In the genomic region with DNA sequence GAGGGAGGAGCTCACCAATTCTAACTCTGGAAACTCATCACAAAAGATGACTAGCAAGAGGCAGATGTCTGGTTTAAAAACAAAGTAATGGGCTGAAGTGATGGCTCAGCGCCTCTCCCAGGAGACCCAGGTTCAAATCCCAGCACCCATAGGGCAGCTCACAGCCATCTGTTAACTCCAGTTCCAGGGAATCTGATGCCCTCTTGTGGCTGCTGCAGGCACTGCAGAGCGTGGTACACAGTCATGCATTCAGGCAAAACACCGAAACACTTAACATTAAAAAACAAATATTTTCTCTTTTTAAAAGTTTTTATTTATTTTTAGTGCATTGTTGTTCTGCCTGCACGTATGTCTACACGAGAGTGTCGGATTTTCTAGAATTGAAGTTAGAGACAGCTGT, we compare ENCODE assay signal across 12 mouse cellular contexts.
DNase-seq lines count a peak whose midpoint lies in the region; ATAC-seq and TF ChIP-seq lines count a peak whose summit lies in the region.
"Had no signal": no experiment of that assay in that cellular context is flagged by ENCODE, and none has a peak within 500 bp of the region (broad histone marks: within the 10 kb centered on the region; RNA-seq: fewer than 3 reads in every experiment).

No protein-coding gene starts in this region.

- no peaks in the 10 kb centered on the region for H3K4me1 ChIP-seq in heart, postnatal 0 days (ENCODE audit: control insufficient read depth, insufficient read depth)
- H3K4me1 ChIP-seq in spleen, adult 2 months (ENCODE audit: control insufficient read depth, insufficient read depth, insufficient read length), result no peaks in the 10 kb centered on the region
- H3K4me1 ChIP-seq in embryonic facial prominence, embryonic 11.5 days (ENCODE audit: control insufficient read depth, insufficient read depth, low read length), result no peaks in the 10 kb centered on the region
- H3K4me1 ChIP-seq: heart, embryonic 13.5 days; megakaryocyte, embryonic 14.5 days had no signal

- ATAC-seq in heart, postnatal 0 days (ENCODE audit: insufficient read depth, low read depth), result no peak
- no peak for ATAC-seq in embryonic facial prominence, embryonic 11.5 days (replicated peaks; ENCODE audit: insufficient number of reproducible peaks, low FRiP score, low TSS enrichment, low read depth)
- ATAC-seq: activated CD4-positive, CD25-positive, alpha-beta regulatory T cell, adult 4 months had no signal

- peak; percentile 24 for TF ChIP-seq CTCF in heart, postnatal 0 days (IDR thresholded peaks at IDR 0.05; ENCODE audit: low read depth)
- TF ChIP-seq CTCF in spleen, adult 2 months (IDR thresholded peaks at IDR 0.05; ENCODE audit: extremely low read depth, insufficient read depth, insufficient read length, insufficient replicate concordance), result peak; percentile 19; the same call in 1 of the 2 replicates

- H3K4me2 ChIP-seq in heart, postnatal 0 days (ENCODE audit: low read depth, low read length), result no peak overlapping the region
- no peak overlapping the region for H3K4me2 ChIP-seq in embryonic facial prominence, embryonic 11.5 days (ENCODE audit: low read depth, low read length)
- H3K4me2 ChIP-seq: embryonic facial prominence, embryonic 15.5 days; heart, embryonic 13.5 days had no signal

- no peak overlapping the region for H3K27ac ChIP-seq in heart, postnatal 0 days (ENCODE audit: low read depth)
- no peak overlapping the region for H3K27ac ChIP-seq in spleen, adult 2 months (ENCODE audit: insufficient read depth, low read length)
- no peak overlapping the region for H3K27ac ChIP-seq in embryonic facial prominence, embryonic 11.5 days (replicated peaks; ENCODE audit: low read depth, low read length)
- H3K27ac ChIP-seq: embryonic facial prominence, embryonic 15.5 days; heart, embryonic 13.5 days had no signal

- no peak for TF ChIP-seq POLR2A in spleen, adult 2 months (IDR thresholded peaks at IDR 0.05; ENCODE audit: low read depth, low read length)

- no peak for TF ChIP-seq EP300 in heart, postnatal 0 days (IDR thresholded peaks at IDR 0.05; ENCODE audit: low read depth)

- 70% methylated on average over 6 of the region's 6 CpGs for WGBS in heart, postnatal 0 days
- 79% methylated on average over 6 of the region's 6 CpGs for WGBS in spleen, adult 2 months
- WGBS in embryonic facial prominence, embryonic 11.5 days, result 75% methylated on average over 6 of the region's 6 CpGs

- no peaks in the 10 kb centered on the region for H3K27me3 ChIP-seq in heart, postnatal 0 days (ENCODE audit: control insufficient read depth, insufficient read depth, low read length)
- no peaks in the 10 kb centered on the region for H3K27me3 ChIP-seq in spleen, adult 2 months (ENCODE audit: control insufficient read depth, insufficient read depth, low read length)
- no peaks in the 10 kb centered on the region for H3K27me3 ChIP-seq in embryonic facial prominence, embryonic 11.5 days (ENCODE audit: control insufficient read depth, insufficient read depth, low read length)
- H3K27me3 ChIP-seq: embryonic facial prominence, embryonic 15.5 days; heart, embryonic 13.5 days had no signal

- no peaks in the 10 kb centered on the region for H3K36me3 ChIP-seq in heart, postnatal 0 days (replicated peaks; ENCODE audit: control insufficient read depth, insufficient read depth, low read length)
- H3K36me3 ChIP-seq in spleen, adult 2 months (ENCODE audit: control insufficient read depth, insufficient read depth, low read length), result no peaks in the 10 kb centered on the region
- H3K36me3 ChIP-seq in embryonic facial prominence, embryonic 11.5 days (replicated peaks; ENCODE audit: control insufficient read depth, insufficient read depth, low read depth, low read length), result no peaks in the 10 kb centered on the region
- H3K36me3 ChIP-seq: embryonic facial prominence, embryonic 15.5 days; heart, embryonic 13.5 days had no signal

- H3K9ac ChIP-seq in heart, postnatal 0 days (replicated peaks; ENCODE audit: low read depth, low read length), result no peak overlapping the region
- no peak overlapping the region for H3K9ac ChIP-seq in embryonic facial prominence, embryonic 11.5 days (replicated peaks; ENCODE audit: low read length)
- H3K9ac ChIP-seq: embryonic facial prominence, embryonic 15.5 days; heart, embryonic 13.5 days had no signal

- no peak overlapping the region for H3K4me3 ChIP-seq in heart, postnatal 0 days (ENCODE audit: low read depth, low read length)
- H3K4me3 ChIP-seq in spleen, adult 2 months (ENCODE audit: extremely low read depth, insufficient read depth, insufficient read length), result no peak overlapping the region
- no peak overlapping the region for H3K4me3 ChIP-seq in embryonic facial prominence, embryonic 11.5 days (ENCODE audit: low read depth, low read length)
- H3K4me3 ChIP-seq: embryonic facial prominence, embryonic 15.5 days; heart, embryonic 13.5 days; megakaryocyte, embryonic 14.5 days had no signal

- H3K9me3 ChIP-seq in heart, postnatal 0 days (replicated peaks; ENCODE audit: control insufficient read depth, low read length), result no peaks in the 10 kb centered on the region; the same call in 1 of the 2 replicates
- no peaks in the 10 kb centered on the region for H3K9me3 ChIP-seq in embryonic facial prominence, embryonic 11.5 days (replicated peaks; ENCODE audit: control insufficient read depth, low read length)
- H3K9me3 ChIP-seq: embryonic facial prominence, embryonic 15.5 days; heart, embryonic 13.5 days had no signal

- no peak for DNase-seq in heart, postnatal 0 days (ENCODE audit: low spot score)
- no peak for DNase-seq in heart, adult 9 months (ENCODE audit: low spot score in 2 of 2)
- no peak for DNase-seq in spleen, adult 2 months (ENCODE audit: low read depth in 1 of 2, low spot score in 2 of 2)
- DNase-seq in spleen, adult 12 weeks (ENCODE audit: low spot score), result no peak
- DNase-seq in embryonic facial prominence, embryonic 11.5 days (ENCODE audit: low spot score), result peak; percentile 44
- DNase-seq in thymus, postnatal 25 days, result peak; percentile 14
- no peak for DNase-seq in frontal cortex, postnatal 14 days (ENCODE audit: low spot score in 2 of 2)
- no peak for DNase-seq in layer of hippocampus, postnatal 36 days

Comparison
In these comparisons a context has a peak if more than half of its experiments do, and no peak if none do; other contexts are left out.
1. DNase-seq: peak in embryonic facial prominence, embryonic 11.5 days (single experiment) and thymus, postnatal 25 days (single experiment); none in heart, postnatal 0 days (single experiment), heart, adult 9 months (0 of 2), spleen, adult 2 months (0 of 2), spleen, adult 12 weeks (single experiment), frontal cortex, postnatal 14 days (0 of 2) and layer of hippocampus, postnatal 36 days (0 of 2).